Mouse (Mus musculus): ENCODE measurements around the gene Tcf19. TPM values are rescaled to one million over a fixed set of nuclear protein-coding genes. Genes with fewer than 3 reads are reported as not detected.
A peak's percentile ranks its signal among the peaks of the same experiment; 100 is the strongest.

Gene Tcf19
- polyA plus RNA-seq, 1 experiment, result 11.1 TPM

DNA sequence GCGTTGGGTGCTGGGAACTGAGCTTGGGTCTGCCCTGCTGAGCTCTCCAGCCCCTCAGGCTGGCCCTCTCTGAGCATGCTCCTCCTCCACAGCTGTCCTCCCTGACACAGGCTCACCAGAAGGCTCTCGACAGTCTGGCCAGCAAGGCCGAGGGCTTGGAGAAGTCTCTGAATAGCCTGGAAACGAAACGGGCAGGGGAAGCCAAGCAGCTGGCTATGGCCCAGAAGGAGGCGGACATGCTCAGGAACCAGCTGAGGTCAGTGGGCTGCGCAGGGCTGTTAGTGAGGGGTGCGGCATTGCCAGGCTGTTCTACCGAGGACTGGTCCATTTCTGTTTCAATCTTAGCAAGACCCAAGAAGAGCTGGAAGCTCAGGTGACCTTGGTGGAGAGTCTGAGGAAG lies 7.7 kb upstream of the Tcf19 start:
- Histone ChIP-seq H3K4me2 (ENCODE audit: low read depth) (no peak overlapping the region), H3K4me3 (no peak overlapping the region), H3ac (ENCODE audit: control insufficient read depth, insufficient read length) (no peak overlapping the region), H3K27me3 (ENCODE audit: control insufficient read depth, insufficient read depth, insufficient read length) (no peaks in the 10 kb centered on the region), H3K36me3 (ENCODE audit: control insufficient read depth, insufficient read depth) (no peaks in the 10 kb centered on the region), H3K79me2 (ENCODE audit: control insufficient read depth, insufficient read depth) (no peaks in the 10 kb centered on the region)
- TF ChIP-seq TCF12 (IDR thresholded peaks at IDR 0.05; ENCODE audit: insufficient read depth, poor library complexity, severe bottlenecking), result no peak
- TF ChIP-seq TCF3 (IDR thresholded peaks at IDR 0.05; ENCODE audit: insufficient read length, low read depth), result no peak
- TF ChIP-seq MAX (IDR thresholded peaks at IDR 0.05; ENCODE audit: low read depth), result no peak
- TF ChIP-seq POLR2A (IDR thresholded peaks at IDR 0.05; ENCODE audit: insufficient read length, low read depth), result no peak
- no peak for TF ChIP-seq SRF (IDR thresholded peaks at IDR 0.05; ENCODE audit: control insufficient read depth, insufficient read length, low read depth)
- no peak for TF ChIP-seq E2F4 (IDR thresholded peaks at IDR 0.05; ENCODE audit: insufficient read depth)
- TF ChIP-seq USF1 (IDR thresholded peaks at IDR 0.05; ENCODE audit: low read depth), result no peak
- TF ChIP-seq POLR2AphosphoS2 (IDR thresholded peaks at IDR 0.05; ENCODE audit: insufficient read length, low read depth), result no peak
- TF ChIP-seq MYOG (IDR thresholded peaks at IDR 0.05; ENCODE audit: control insufficient read depth in 1 of 3, insufficient read depth in 1 of 3, insufficient read length in 2 of 3, low read depth in 2 of 3), result no peak
- TF ChIP-seq MYOD1 (IDR thresholded peaks at IDR 0.05; ENCODE audit: control insufficient read depth in 1 of 3, insufficient read length in 2 of 3, low read depth in 2 of 3), result no peak
- TF ChIP-seq CEBPB (IDR thresholded peaks at IDR 0.05; ENCODE audit: insufficient read depth, poor library complexity, severe bottlenecking), result no peak
- TF ChIP-seq REST (IDR thresholded peaks at IDR 0.05; ENCODE audit: insufficient read depth, insufficient read length), result no peak

DNA sequence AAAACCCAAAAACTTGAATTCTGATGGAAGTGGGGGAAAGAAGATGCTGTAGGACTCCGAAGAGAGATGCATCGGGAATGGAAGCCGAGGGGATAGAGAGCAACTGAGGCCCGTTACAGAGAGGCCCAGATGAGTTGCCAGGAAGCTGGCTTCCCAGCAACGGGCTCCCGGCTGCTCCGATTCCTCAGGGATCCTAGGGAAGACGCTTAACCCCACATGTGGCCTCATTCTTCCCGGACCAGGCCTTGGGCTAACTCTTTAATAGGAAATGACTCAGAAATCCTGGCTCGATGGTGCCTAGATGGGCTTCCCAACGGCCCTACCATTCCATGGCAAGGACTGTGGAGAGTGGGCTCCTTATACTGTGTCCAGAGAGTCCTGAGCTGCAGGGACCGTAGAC lies 902 bp upstream of the Tcf19 start:
- peaks cover 5% of the 10 kb centered on the region for H3K36me3 ChIP-seq (ENCODE audit: control insufficient read depth, insufficient read depth)
- no peak for TF ChIP-seq CEBPB (IDR thresholded peaks at IDR 0.05; ENCODE audit: insufficient read depth, poor library complexity, severe bottlenecking)
- no peak for TF ChIP-seq POLR2AphosphoS2 (IDR thresholded peaks at IDR 0.05; ENCODE audit: insufficient read length, low read depth)
- TF ChIP-seq USF1 (IDR thresholded peaks at IDR 0.05; ENCODE audit: low read depth), result no peak
- TF ChIP-seq MYOG (IDR thresholded peaks at IDR 0.05; ENCODE audit: control insufficient read depth in 1 of 3, insufficient read depth in 1 of 3, insufficient read length in 2 of 3, low read depth in 2 of 3), result no peak
- TF ChIP-seq E2F4 (IDR thresholded peaks at IDR 0.05; ENCODE audit: insufficient read depth), result no peak
- H3ac ChIP-seq (ENCODE audit: control insufficient read depth, insufficient read length), result peak overlapping the region; percentile 55
- H3K4me2 ChIP-seq (ENCODE audit: low read depth), result peak overlapping the region; percentile 73
- H3K79me2 ChIP-seq (ENCODE audit: control insufficient read depth, insufficient read depth), result peaks cover 4% of the 10 kb centered on the region
- H3K27me3 ChIP-seq (ENCODE audit: control insufficient read depth, insufficient read depth, insufficient read length), result no peaks in the 10 kb centered on the region
- peak overlapping the region; percentile 73 for H3K4me3 ChIP-seq

DNA sequence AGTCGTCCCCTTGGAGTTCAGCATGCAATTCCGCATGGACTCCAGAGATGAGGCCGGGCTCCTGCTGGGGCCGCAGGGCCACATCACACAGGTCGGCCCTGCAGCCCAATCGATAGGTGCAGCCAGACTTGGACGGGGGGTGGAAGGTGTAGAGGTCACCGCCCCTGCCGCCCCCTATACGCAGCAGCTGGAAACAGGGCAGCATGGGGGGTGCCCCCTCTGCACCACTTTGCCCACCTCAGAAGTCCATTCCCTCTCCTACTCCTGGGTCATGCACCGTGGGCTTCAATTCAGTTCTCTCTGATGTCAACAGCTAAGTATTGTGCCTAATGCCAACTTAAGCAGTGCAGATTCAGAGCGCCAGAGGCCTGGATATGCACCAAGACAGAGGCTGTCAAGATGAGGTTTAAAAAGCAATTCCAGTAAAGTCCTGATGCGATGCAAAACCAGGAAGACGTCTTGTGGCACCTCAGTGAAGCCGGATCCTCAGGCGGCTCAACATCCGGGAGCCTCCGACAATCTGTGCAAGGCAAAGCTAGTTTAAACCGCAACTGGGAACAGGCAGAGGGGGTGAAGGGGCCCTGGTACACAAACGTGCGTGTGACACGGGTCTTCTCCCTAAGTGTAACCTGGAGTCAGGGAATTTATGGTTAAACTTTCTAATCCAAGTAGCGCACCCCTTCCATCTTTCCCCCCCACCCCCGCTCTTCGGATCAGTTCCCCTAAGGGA lies 548 bp downstream of the Tcf19 start:
- peak overlapping the region; percentile 32 for H3ac ChIP-seq (ENCODE audit: control insufficient read depth, insufficient read length)
- H3K4me3 ChIP-seq, result peak overlapping the region; percentile 73
- peaks cover 4% of the 10 kb centered on the region for H3K79me2 ChIP-seq (ENCODE audit: control insufficient read depth, insufficient read depth)
- no peaks in the 10 kb centered on the region for H3K27me3 ChIP-seq (ENCODE audit: control insufficient read depth, insufficient read depth, insufficient read length)
- H3K4me2 ChIP-seq (ENCODE audit: low read depth), result peak overlapping the region; percentile 81
- peaks cover 5% of the 10 kb centered on the region for H3K36me3 ChIP-seq (ENCODE audit: control insufficient read depth, insufficient read depth)
- TF ChIP-seq REST (IDR thresholded peaks at IDR 0.05; ENCODE audit: insufficient read depth, insufficient read length), result no peak
- no peak for TF ChIP-seq E2F4 (IDR thresholded peaks at IDR 0.05; ENCODE audit: insufficient read depth)
- no peak for TF ChIP-seq CEBPB (IDR thresholded peaks at IDR 0.05; ENCODE audit: insufficient read depth, poor library complexity, severe bottlenecking)
- TF ChIP-seq SRF (IDR thresholded peaks at IDR 0.05; ENCODE audit: control insufficient read depth, insufficient read length, low read depth), result no peak
- no peak for TF ChIP-seq TCF3 (IDR thresholded peaks at IDR 0.05; ENCODE audit: insufficient read length, low read depth)
- no peak for TF ChIP-seq MYOD1 (IDR thresholded peaks at IDR 0.05; ENCODE audit: control insufficient read depth in 1 of 3, insufficient read length in 2 of 3, low read depth in 2 of 3)
- TF ChIP-seq USF1 (IDR thresholded peaks at IDR 0.05; ENCODE audit: low read depth), result no peak
- no peak for TF ChIP-seq MAX (IDR thresholded peaks at IDR 0.05; ENCODE audit: low read depth)
- no peak for TF ChIP-seq POLR2AphosphoS2 (IDR thresholded peaks at IDR 0.05; ENCODE audit: insufficient read length, low read depth)

DNA sequence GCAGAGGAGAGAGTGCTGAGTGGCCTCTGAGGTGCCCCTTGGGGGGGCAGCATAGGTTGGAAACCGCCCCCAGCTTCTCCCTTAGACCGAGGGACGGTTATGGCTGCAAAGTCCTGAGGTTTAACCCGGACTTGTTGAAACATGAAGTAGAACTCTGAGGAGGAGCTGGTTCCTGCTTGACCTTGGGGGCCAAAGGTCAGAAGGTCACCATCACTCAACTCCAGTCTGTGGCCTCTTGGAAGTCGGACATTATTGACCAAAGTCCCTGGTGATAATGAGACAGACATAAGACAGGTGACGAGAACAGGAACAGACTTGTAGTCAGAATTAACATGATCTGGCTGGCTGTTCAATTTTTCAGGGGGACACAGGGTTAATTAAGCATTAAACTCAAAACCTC lies 1.9 kb downstream of the Tcf19 start:
- no peak overlapping the region for H3K4me3 ChIP-seq
- H3K27me3 ChIP-seq (ENCODE audit: control insufficient read depth, insufficient read depth, insufficient read length), result no peaks in the 10 kb centered on the region
- peaks cover 4% of the 10 kb centered on the region for H3K79me2 ChIP-seq (ENCODE audit: control insufficient read depth, insufficient read depth)
- TF ChIP-seq USF1 (IDR thresholded peaks at IDR 0.05; ENCODE audit: low read depth), result no peak
- TF ChIP-seq SRF (IDR thresholded peaks at IDR 0.05; ENCODE audit: control insufficient read depth, insufficient read length, low read depth), result no peak
- no peak for TF ChIP-seq E2F4 (IDR thresholded peaks at IDR 0.05; ENCODE audit: insufficient read depth)
- no peak for TF ChIP-seq MYOD1 (IDR thresholded peaks at IDR 0.05; ENCODE audit: control insufficient read depth in 1 of 3, insufficient read length in 2 of 3, low read depth in 2 of 3)
- TF ChIP-seq CEBPB (IDR thresholded peaks at IDR 0.05; ENCODE audit: insufficient read depth, poor library complexity, severe bottlenecking), result no peak
- no peak for TF ChIP-seq POLR2AphosphoS2 (IDR thresholded peaks at IDR 0.05; ENCODE audit: insufficient read length, low read depth)
- TF ChIP-seq TCF12 (IDR thresholded peaks at IDR 0.05; ENCODE audit: insufficient read depth, poor library complexity, severe bottlenecking), result no peak
- no peak for TF ChIP-seq REST (IDR thresholded peaks at IDR 0.05; ENCODE audit: insufficient read depth, insufficient read length)
- no peak for TF ChIP-seq TCF3 (IDR thresholded peaks at IDR 0.05; ENCODE audit: insufficient read length, low read depth)
- TF ChIP-seq POLR2A (IDR thresholded peaks at IDR 0.05; ENCODE audit: insufficient read length, low read depth), result no peak
- no peak for TF ChIP-seq MYOG (IDR thresholded peaks at IDR 0.05; ENCODE audit: control insufficient read depth in 1 of 3, insufficient read depth in 1 of 3, insufficient read length in 2 of 3, low read depth in 2 of 3)
- no peak for TF ChIP-seq MAX (IDR thresholded peaks at IDR 0.05; ENCODE audit: low read depth)
- peaks cover 5% of the 10 kb centered on the region for H3K36me3 ChIP-seq (ENCODE audit: control insufficient read depth, insufficient read depth)
- peak overlapping the region; percentile 81 for H3K4me2 ChIP-seq (ENCODE audit: low read depth)
- no peak overlapping the region for H3ac ChIP-seq (ENCODE audit: control insufficient read depth, insufficient read length)

All from myocyte (in vitro differentiated cells).